Mouse (Mus musculus): ENCODE results near the gene Pgs1. TPM values are rescaled to one million over a fixed set of nuclear protein-coding genes. Genes with fewer than 3 reads are reported as not detected.

Pgs1 gene
- polyA plus RNA-seq, 1 experiment from 2014 or later = 29.6 TPM

GRCm38 (mm10) chr11:118043293-118043907, 57.3 kb downstream of the Pgs1 start:
- Histone ChIP-seq H3K36me3 (ENCODE audit: insufficient read depth, low read length) (no peaks in the 10 kb centered on the region), H3K4me2 (ENCODE audit: low read length) (no peak overlapping the region), H3K9me3 (replicated peaks; ENCODE audit: low read length) (no peaks in the 10 kb centered on the region), H3K4me3 (replicated peaks; ENCODE audit: low read depth, low read length) (no peak overlapping the region), H3K4me1 (replicated peaks; ENCODE audit: insufficient read depth, low read length) (peaks cover 8% of the 10 kb centered on the region; the same call in 1 of the 2 replicates), H3K27me3 (ENCODE audit: insufficient read depth, low read length) (no peaks in the 10 kb centered on the region), H3K27ac (peak overlapping the region; percentile 54; the same call in 1 of the 2 replicates), H3K9ac (ENCODE audit: low read depth, low read length) (0 out of 2 replicates have a peak overlapping the region, but pooled peaks have one; percentile 9)
- peak; percentile 72 for ATAC-seq (replicated peaks; ENCODE audit: low FRiP score, low read depth)
- DNase-seq (ENCODE audit: low spot score) = peak; percentile 81
- peak; percentile 56 for TF ChIP-seq CTCF (IDR thresholded peaks at IDR 0.05; ENCODE audit: low read depth)
- WGBS = 14% methylated on average over 14 of the region's 14 CpGs

- WGBS = 43% methylated on average over 8 of the region's 8 CpGs
- no peak overlapping the region for H3K4me2 ChIP-seq (ENCODE audit: low read length)
- ATAC-seq (replicated peaks; ENCODE audit: low FRiP score, low read depth) = no peak
- H3K9me3 ChIP-seq (replicated peaks; ENCODE audit: low read length) = no peaks in the 10 kb centered on the region
- TF ChIP-seq CTCF (IDR thresholded peaks at IDR 0.05; ENCODE audit: low read depth) = no peak
- DNase-seq (ENCODE audit: low spot score) = no peak
- H3K4me1 ChIP-seq (replicated peaks; ENCODE audit: insufficient read depth, low read length) = no peaks in the 10 kb centered on the region
- no peaks in the 10 kb centered on the region for H3K27me3 ChIP-seq (ENCODE audit: insufficient read depth, low read length)
- no peak overlapping the region for H3K27ac ChIP-seq
- no peak overlapping the region for H3K9ac ChIP-seq (ENCODE audit: low read depth, low read length)
- no peaks in the 10 kb centered on the region for H3K36me3 ChIP-seq (ENCODE audit: insufficient read depth, low read length)
- no peak overlapping the region for H3K4me3 ChIP-seq (replicated peaks; ENCODE audit: low read depth, low read length)
These were observed 63.5 kb downstream of the Pgs1 start for GRCm38 (mm10) chr11:118049641-118050040.

- Histone ChIP-seq H3K9ac (ENCODE audit: low read depth, low read length) (no peak overlapping the region), H3K4me2 (ENCODE audit: low read length) (no peak overlapping the region), H3K4me3 (replicated peaks; ENCODE audit: low read depth, low read length) (no peak overlapping the region), H3K27me3 (ENCODE audit: insufficient read depth, low read length) (no peaks in the 10 kb centered on the region), H3K9me3 (replicated peaks; ENCODE audit: low read length) (no peaks in the 10 kb centered on the region), H3K36me3 (ENCODE audit: insufficient read depth, low read length) (no peaks in the 10 kb centered on the region), H3K4me1 (replicated peaks; ENCODE audit: insufficient read depth, low read length) (no peaks in the 10 kb centered on the region), H3K27ac (no peak overlapping the region)
- DNase-seq (ENCODE audit: low spot score) (no peak), ATAC-seq (replicated peaks; ENCODE audit: low FRiP score, low read depth) (0 out of 2 replicates have a peak, but pooled peaks have one; percentile 53)
- TF ChIP-seq CTCF (IDR thresholded peaks at IDR 0.05; ENCODE audit: low read depth) = no peak
- 65% methylated on average over 16 of the region's 16 CpGs for WGBS
These were observed 64.1 kb downstream of the Pgs1 start for GRCm38 (mm10) chr11:118050174-118050573.

- TF ChIP-seq CTCF (IDR thresholded peaks at IDR 0.05; ENCODE audit: low read depth) = no peak
- no peak overlapping the region for H3K27ac ChIP-seq
These were observed 72.3 kb downstream of the Pgs1 start for GRCm38 (mm10) chr11:118058367-118058766.

GRCm38 (mm10) chr11:118058872-118059271, 72.8 kb downstream of the Pgs1 start:
- H3K36me3 ChIP-seq (ENCODE audit: insufficient read depth, low read length) = no peaks in the 10 kb centered on the region
- H3K4me2 ChIP-seq (ENCODE audit: low read length) = no peak overlapping the region
- no peak overlapping the region for H3K9ac ChIP-seq (ENCODE audit: low read depth, low read length)
- TF ChIP-seq CTCF (IDR thresholded peaks at IDR 0.05; ENCODE audit: low read depth) = no peak
- no peak overlapping the region for H3K4me3 ChIP-seq (replicated peaks; ENCODE audit: low read depth, low read length)
- H3K27me3 ChIP-seq (ENCODE audit: insufficient read depth, low read length) = no peaks in the 10 kb centered on the region
- DNase-seq (ENCODE audit: low spot score) (no peak), ATAC-seq (replicated peaks; ENCODE audit: low FRiP score, low read depth) (no peak)
- no peaks in the 10 kb centered on the region for H3K9me3 ChIP-seq (replicated peaks; ENCODE audit: low read length)
- H3K4me1 ChIP-seq (replicated peaks; ENCODE audit: insufficient read depth, low read length) = peaks cover 5% of the 10 kb centered on the region
- no peak overlapping the region for H3K27ac ChIP-seq
- 69% methylated on average over 10 of the region's 10 CpGs for WGBS

More at GRCm38 (mm10) chr11:118058367-118058766, 72.3 kb downstream of the Pgs1 start:
- Histone ChIP-seq H3K4me2 (ENCODE audit: low read length) (no peak overlapping the region), H3K9ac (ENCODE audit: low read depth, low read length) (no peak overlapping the region), H3K27me3 (ENCODE audit: insufficient read depth, low read length) (no peaks in the 10 kb centered on the region), H3K4me3 (replicated peaks; ENCODE audit: low read depth, low read length) (no peak overlapping the region), H3K9me3 (replicated peaks; ENCODE audit: low read length) (no peaks in the 10 kb centered on the region), H3K36me3 (ENCODE audit: insufficient read depth, low read length) (no peaks in the 10 kb centered on the region), H3K4me1 (replicated peaks; ENCODE audit: insufficient read depth, low read length) (peaks cover 5% of the 10 kb centered on the region)
- DNase-seq (ENCODE audit: low spot score) (no peak), ATAC-seq (replicated peaks; ENCODE audit: low FRiP score, low read depth) (no peak)
- 33% methylated on average over 12 of the region's 12 CpGs for WGBS

- DNase-seq (ENCODE audit: low spot score) = no peak
- Histone ChIP-seq H3K9me3 (replicated peaks; ENCODE audit: low read length) (no peaks in the 10 kb centered on the region), H3K9ac (ENCODE audit: low read depth, low read length) (no peak overlapping the region), H3K4me2 (ENCODE audit: low read length) (no peak overlapping the region), H3K4me1 (replicated peaks; ENCODE audit: insufficient read depth, low read length) (peaks cover 5% of the 10 kb centered on the region), H3K27me3 (ENCODE audit: insufficient read depth, low read length) (no peaks in the 10 kb centered on the region), H3K4me3 (replicated peaks; ENCODE audit: low read depth, low read length) (no peak overlapping the region), H3K27ac (no peak overlapping the region), H3K36me3 (ENCODE audit: insufficient read depth, low read length) (no peaks in the 10 kb centered on the region)
- no peak for TF ChIP-seq CTCF (IDR thresholded peaks at IDR 0.05; ENCODE audit: low read depth)
- no peak for ATAC-seq (replicated peaks; ENCODE audit: low FRiP score, low read depth)
- 87% methylated on average over 14 of the region's 14 CpGs for WGBS
These were observed 73.9 kb downstream of the Pgs1 start for GRCm38 (mm10) chr11:118060038-118060437.

Measured in kidney, postnatal 0 days (tissue).